In genomic region chr4:84101923-84102322, GRCm38 (mm10) we compare ENCODE assay signal across 13 mouse cellular contexts.
"Had no signal": no experiment of that assay in that cellular context is flagged by ENCODE, and none has a peak within 500 bp of the region (broad histone marks: within the 10 kb centered on the region; RNA-seq: fewer than 3 reads in every experiment).

No protein-coding gene starts in this region.

- H3K27ac ChIP-seq: midbrain, embryonic 10.5 days; midbrain, embryonic 12.5 days; neural tube, embryonic 12.5 days; stomach, embryonic 15.5 days; stomach, postnatal 0 days had no signal

- H3K9ac ChIP-seq: lung, embryonic 14.5 days; midbrain, embryonic 12.5 days; neural tube, embryonic 12.5 days; stomach, embryonic 15.5 days had no signal

- H3K4me2 ChIP-seq: lung, embryonic 14.5 days; midbrain, embryonic 12.5 days; neural tube, embryonic 12.5 days; stomach, embryonic 15.5 days had no signal

- H3K4me3 ChIP-seq: midbrain, embryonic 10.5 days; midbrain, embryonic 12.5 days; neural tube, embryonic 12.5 days; stomach, embryonic 15.5 days had no signal

- H3K4me1 ChIP-seq: midbrain, embryonic 12.5 days; neural tube, embryonic 12.5 days; stomach, embryonic 15.5 days had no signal

- H3K27me3 ChIP-seq: neural tube, embryonic 12.5 days; stomach, embryonic 15.5 days had no signal

- H3K36me3 ChIP-seq: midbrain, embryonic 10.5 days; midbrain, embryonic 12.5 days; neural tube, embryonic 12.5 days; stomach, embryonic 15.5 days had no signal

- H3K9me3 ChIP-seq: midbrain, embryonic 10.5 days; midbrain, embryonic 12.5 days; neural tube, embryonic 12.5 days; stomach, embryonic 15.5 days had no signal

- DNase-seq: lung, embryonic 14.5 days; lung, postnatal 10 days; lung, postnatal 4 days; midbrain, embryonic 14.5 days; right cerebral cortex, postnatal 14 days; thymus, adult 2 months; thymus, postnatal 25 days; thymus, postnatal 4 days had no signal
